Mouse (Mus musculus): ENCODE results near the gene Slc13a4. TPM values are rescaled to one million over a fixed set of nuclear protein-coding genes. Genes with fewer than 3 reads are reported as not detected.

The Slc13a4 gene
- 1 to 10 TPM in 1 of 2 experiments, under 1 TPM in 1; 0.55 to 1.6 TPM for polyA plus RNA-seq (2017; shearing (Covaris generic))

DNA sequence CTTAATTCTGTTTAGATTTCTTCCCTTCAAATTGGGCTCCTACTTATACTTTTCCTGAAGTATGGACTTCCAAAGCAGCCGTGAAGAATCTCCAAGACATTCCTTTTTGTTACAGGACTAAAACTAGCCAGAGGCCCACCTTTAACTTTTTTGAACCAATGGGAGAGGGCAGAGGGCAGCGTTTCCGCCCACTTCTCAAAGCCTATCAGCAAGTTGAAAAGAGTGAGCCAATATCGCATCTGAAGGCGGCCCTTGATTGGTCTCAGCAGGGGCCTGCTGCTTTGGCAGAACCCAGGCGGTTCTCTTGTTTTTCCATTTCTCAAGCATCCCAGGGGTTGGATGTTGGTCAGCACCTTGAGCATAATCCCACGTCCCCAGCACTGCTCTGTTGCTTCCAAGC, at the start of gene Slc13a4:
Gene Slc13a4 (minus strand): TSS at position 95 of the 400 bp plus-strand sequence.

DNA sequence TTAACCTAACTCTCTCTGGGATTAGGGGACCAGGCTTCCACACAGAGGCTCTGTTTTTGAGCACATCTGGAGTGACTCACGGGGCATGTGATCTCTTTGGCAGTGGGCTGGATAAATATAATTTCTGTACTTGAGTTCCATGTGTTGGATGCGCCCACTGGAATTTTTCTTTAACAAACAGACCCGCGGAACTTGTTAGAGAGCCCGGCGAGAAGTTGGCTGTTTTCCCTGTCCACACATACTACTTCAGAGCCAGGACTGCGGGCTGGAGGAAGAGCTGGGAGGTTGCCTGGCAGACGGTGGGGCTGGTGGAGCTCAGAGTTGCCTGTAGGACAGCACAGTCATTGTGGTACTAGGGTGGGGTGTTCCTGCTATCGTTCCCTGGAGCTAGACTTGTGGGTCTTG, 18.2 kb upstream of the Slc13a4 start, which contains the start of gene Fam180a:
Gene Fam180a (minus strand): TSS at position 31 of the 405 bp plus-strand sequence.

Other genes with a start within 250 kb of the Slc13a4 start
- gene Cnot4, start 174.4 kb downstream of the Slc13a4 start, polyA plus RNA-seq (2017; shearing (Covaris generic)) = 10 to 100 TPM; 52.0 to 53.9 TPM
- gene Nup205, start 130.7 kb downstream of the Slc13a4 start, polyA plus RNA-seq (2017; shearing (Covaris generic)) = 10 to 100 TPM; 24.8 to 30.6 TPM
- gene Fam180a, start 18.0 kb upstream of the Slc13a4 start, polyA plus RNA-seq (2017; shearing (Covaris generic)) = not detected
- 10 to 100 TPM; 73.8 to 83.7 TPM for gene Mtpn, start 231.8 kb upstream of the Slc13a4 start, polyA plus RNA-seq (2017; shearing (Covaris generic))

Data from inflammation-experienced regulatory T-cells (primary cell).